Mouse (Mus musculus) C2C12 (cell line): Measurements from ENCODE around the gene Gm49673.
"Not testable (repeated sequence)": the region's sequence is repeated elsewhere in the genome, so short reads cannot be mapped to it uniquely, and the experiment has no call there.

ENCODE experiments used
- CTCF ChIP-seq: IDR thresholded peaks from one replicate; pipeline ENCODE4 v1.5.1; 2011; ENCODE audit not compliant: control insufficient read depth, insufficient read depth, insufficient read length
- MAX ChIP-seq: IDR thresholded peaks from one replicate; pipeline ENCODE4 v1.6.1; 2011; ENCODE audit warnings: mild to moderate bottlenecking, control low read depth
- MYOD1 ChIP-seq: IDR thresholded peaks from one replicate; pipeline ENCODE4 v1.6.1; 2011; ENCODE audit warnings: low read depth; ENCODE audit not compliant: control insufficient read depth, insufficient read length
- MYOG ChIP-seq: IDR thresholded peaks from one replicate; pipeline ENCODE4 v1.6.1; 2011; ENCODE audit not compliant: control insufficient read depth, insufficient read length; ENCODE audit errors: extremely low read depth
- USF1 ChIP-seq: IDR thresholded peaks from one replicate; pipeline ENCODE4 v1.6.1; 2011; ENCODE audit warnings: low read depth, mild to moderate bottlenecking, control low read depth, moderate library complexity

DNA sequence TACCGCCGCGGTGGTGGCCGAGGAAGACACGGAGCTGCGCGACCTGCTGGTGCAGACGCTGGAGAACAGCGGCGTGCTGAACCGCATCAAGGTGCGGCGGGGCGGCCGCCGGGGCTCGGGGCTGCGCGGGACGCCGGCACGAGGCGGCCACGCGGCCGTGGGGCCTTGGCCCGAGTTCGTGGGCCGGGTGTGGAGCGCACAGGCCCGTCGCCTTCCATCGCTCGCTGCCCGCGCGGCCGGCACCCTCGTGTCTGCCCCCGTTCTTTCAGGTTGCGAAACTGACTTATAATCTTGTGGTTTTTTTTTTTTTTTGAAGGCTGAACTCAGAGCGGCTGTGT, 18.0 kb upstream of the Gm49673 start:
- TF ChIP-seq USF1, CTCF, MYOG, MAX, MYOD1: not testable (repeated sequence)
